Mouse (Mus musculus) 3T3-L1 (cell line): ENCODE results near the gene Llph.

Experiments used
- DNase-seq: peaks from one replicate; pipeline ENCODE4 v3.0.0-alpha.2; 2015; ENCODE audit warnings: low read depth, low spot score

Gene Llph

GRCm38 (mm10) chr10:120279482-120280128 lies 52.7 kb downstream of the Llph start:
- DNase-seq = no peak

- no peak for DNase-seq
Measured at GRCm38 (mm10) chr10:120280375-120280774, 53.5 kb downstream of the Llph start.

GRCm38 (mm10) chr10:120281700-120282099 lies 54.8 kb downstream of the Llph start:
- no peak for DNase-seq
